Mouse (Mus musculus) cerebellum, adult (tissue): Measurements from ENCODE around the gene Slc25a10.
A peak's percentile ranks its signal among the peaks of the same experiment; 100 is the strongest.

Experiments used
- ATAC-seq: cut with Nextera tagmentation; 2 replicates; pipeline ENCODE4 v1.9.2; 2017; ENCODE audit warnings: mild to moderate bottlenecking, moderate library complexity, mixed read lengths; ENCODE audit not compliant: insufficient number of reproducible peaks, low FRiP score, low TSS enrichment

Slc25a10 gene

GRCm38 (mm10) chr11:120483448-120483934 is 8.1 kb upstream of the Slc25a10 start:
- no peak for ATAC-seq

DNA sequence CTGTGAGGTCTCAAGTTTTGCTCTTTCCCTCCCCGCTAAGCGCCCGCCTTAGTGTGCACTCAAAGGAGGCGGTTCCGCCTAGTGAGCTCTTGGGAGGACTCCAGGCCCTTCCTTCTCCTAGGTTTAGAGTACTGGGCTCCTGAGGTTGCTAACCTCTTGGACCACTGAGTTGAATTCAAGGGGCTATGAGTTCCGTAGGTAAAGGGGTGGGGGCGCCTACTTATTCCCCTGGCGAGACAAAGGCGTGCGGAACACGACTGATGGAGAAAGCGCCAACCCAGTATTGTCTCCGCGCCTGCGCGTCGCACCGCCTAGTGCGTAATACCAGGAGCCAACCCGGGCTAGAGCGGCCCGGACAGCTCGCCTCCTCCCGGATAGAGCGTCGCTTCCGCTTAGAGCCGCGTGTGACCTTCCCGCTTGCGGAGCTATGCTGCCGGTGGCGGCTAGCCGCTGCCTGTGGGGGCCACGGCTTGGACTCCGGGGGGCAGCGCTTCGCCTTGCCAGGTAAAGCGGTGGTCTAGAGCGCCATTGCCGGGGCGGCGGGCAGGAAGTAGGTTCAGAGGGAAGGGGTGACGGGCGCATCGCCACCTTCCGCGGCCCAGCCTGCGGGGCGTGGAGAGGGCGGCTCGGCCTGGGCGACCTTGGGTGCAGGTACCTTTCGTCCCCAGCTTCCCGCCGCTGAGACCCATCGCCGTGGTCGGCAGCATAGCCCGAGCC is 7.2 kb upstream of the Slc25a10 start, which contains the start of gene Mrpl12:
Gene Mrpl12 (plus strand): TSS at position 349 of the 717 bp plus-strand sequence.
- ATAC-seq = peak; percentile 86

GRCm38 (mm10) chr11:120485251-120485650 is 6.4 kb upstream of the Slc25a10 start:
- ATAC-seq = no peak

- ATAC-seq = no peak
These were observed 3.1 kb upstream of the Slc25a10 start for GRCm38 (mm10) chr11:120488516-120488915.

GRCm38 (mm10) chr11:120489054-120489761 is 2.4 kb upstream of the Slc25a10 start:
- 0 out of 2 replicates have a peak, but pooled peaks have one; percentile 28 for ATAC-seq

DNA sequence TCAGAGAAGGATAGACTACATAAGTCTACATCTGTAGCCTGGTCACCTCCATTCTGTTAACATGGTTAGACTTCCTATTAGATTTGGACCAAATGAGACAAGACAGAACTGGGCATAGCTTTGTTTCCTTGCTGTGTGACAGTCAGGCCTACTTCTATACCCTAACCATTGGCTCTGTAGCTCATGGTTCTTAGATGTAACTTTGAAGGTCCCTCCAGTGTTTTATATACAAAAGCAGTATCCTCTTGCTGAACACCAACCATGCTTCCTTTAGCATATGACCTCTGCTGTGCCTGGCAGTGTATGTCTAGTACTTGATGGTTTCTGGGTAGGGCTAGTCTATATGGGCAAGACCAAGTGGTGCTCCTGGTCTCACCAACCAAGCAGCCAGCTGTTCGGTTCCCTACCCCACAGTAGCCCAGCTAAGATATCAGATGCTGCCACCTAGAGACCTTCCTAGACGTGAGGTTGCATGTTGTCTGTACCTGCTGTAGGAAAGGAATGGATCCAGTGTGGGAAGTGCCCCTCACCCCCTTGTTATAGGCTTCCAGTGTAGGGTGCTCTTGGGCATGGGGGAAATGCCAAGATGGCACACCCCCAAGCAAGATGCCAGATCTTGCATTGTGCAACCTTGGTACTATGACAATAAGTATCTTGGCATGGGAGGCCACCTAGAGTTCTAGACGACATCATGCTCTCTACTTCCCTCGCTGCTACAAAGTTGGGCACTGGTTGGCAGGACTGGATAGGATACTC is 1.2 kb upstream of the Slc25a10 start:
- no peak for ATAC-seq

DNA sequence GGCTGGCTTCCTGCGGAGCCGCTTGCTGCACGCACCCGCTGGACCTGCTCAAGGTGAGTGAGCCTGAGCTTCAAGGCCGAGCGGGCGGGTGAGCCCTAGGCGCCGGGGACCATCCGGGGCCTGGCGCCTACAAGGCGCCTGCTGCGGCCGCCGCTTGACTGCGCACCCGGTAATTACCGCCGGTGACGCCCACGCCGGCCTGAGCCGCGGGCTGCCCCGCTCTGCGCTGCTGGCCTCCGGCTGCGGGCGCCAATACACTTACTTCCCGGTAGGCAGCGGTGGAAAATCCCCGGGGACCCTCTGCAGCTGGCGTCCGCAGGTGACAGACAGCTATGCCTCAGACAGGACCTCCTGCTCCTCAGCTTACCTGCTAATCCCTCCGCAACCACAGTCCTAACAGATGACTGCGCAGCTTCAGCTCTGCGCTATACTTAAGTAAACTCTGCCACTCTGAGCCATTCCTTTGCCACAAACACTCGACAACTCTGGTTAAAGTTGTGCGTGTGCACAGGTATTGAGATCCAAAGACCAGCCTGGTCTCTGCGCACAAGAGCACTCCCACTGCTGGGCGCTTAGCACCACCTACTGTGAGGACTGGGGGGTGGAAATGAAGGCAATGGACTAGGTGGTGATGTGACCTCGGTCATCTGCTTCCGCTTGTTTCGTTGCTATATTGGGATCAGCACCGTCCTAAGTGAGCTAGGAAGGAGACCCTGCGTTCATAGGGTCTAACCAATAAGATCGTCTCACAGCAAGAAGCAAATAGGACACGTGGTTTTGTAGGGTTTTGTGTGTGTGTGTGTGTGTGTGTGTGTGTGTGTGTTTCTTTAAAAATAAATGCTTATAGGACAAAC is 611 bp downstream of the Slc25a10 start:
- ATAC-seq = peak; percentile 33; the same call in 1 of the 2 replicates

DNA sequence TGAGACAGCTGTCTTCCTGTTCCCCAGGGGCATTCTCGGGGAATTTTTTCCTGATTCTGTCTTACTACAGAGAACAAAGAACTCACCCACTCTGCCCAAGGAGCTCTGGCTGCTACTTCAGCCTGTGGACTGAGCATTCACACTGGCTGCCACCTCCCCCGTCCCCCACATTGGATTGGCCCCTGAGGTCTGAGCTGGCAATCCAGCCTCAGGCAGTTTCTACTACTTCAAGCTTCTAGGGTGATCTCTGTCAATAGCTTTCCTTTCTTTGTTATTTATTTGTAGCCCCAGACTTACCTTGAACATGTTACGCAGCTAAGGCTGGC is 1.2 kb downstream of the Slc25a10 start:
- ATAC-seq = no peak

DNA sequence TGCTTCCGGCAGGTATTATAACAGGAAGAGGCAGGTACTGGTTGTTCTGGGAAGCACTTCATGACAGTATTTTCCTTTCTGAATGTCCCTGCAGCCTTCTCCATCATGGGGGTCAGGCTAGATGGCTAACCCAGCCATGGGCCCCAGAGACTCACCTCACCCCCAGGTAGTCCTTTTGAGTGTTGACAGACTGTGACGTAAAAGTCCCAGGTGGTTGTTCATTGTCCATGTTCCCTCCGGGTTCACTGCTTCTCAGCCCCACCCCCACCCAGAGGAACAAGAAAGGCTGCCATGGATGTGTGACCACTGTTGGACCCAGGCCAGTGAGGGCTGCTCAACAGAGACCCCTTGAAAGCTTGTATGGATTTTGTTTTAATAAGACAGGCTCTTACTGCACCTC is 1.7 kb downstream of the Slc25a10 start:
- ATAC-seq = no peak

GRCm38 (mm10) chr11:120493911-120494310 is 2.3 kb downstream of the Slc25a10 start:
- no peak for ATAC-seq

DNA sequence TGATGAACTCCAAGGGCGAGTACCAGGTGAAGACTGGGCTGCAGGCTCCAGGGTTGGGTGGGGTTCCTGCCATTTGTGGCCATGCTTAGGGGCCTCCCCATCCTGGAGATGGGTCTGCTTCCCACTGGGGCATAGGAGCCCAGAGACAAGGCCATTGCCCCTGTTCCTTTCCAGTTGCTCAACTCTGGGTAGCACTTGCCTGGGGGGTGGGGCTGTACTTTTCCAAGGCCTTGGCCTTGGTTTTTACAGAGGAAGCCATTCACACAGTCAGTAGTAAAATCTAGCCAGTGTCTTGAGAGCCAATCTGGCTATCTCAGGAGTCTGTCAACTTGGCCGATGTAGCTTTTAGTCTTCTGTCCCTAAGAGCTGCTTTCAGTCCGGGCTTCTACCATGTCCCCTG is 5.8 kb downstream of the Slc25a10 start:
- no peak for ATAC-seq

DNA sequence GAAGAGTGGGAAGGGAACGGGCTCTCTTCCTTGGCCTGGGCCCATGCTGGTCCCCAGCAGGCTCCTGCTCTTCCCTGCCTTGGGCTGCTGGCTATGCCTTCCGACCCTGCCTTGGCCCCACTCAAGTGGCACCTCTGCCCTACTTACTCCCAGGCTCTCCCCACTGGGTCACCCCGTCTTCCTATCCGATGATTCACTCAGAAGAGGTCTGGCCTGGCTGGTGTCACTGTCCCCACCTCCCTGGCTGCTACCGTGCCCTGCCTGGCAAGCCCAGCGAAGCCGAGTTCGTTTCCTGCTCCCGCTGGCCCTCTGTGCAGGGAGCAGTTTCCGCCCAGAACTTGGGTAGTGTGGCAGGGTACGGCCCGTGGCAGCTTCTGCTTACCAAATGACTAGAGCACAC is 6.6 kb downstream of the Slc25a10 start:
- ATAC-seq = no peak

DNA sequence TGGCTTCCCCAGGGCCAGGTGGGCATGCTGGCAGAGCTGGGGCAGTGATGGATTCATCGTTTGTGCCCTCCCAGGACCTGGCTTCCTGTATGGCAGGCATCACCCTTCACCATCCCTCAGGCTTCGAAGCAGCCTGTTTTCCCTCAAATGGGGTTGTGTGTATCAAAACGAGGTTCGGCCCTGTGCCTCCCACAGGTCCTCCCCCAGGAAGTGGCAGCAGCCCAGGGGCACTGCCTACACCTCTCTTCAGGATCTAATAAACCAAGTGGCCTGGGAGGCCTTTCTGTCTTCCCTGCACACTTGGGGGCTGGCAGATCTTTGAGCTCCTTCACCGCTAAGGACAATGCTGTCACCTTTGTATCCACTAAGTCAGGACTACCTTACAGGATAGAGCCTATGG is 7.3 kb downstream of the Slc25a10 start:
- ATAC-seq = no peak

DNA sequence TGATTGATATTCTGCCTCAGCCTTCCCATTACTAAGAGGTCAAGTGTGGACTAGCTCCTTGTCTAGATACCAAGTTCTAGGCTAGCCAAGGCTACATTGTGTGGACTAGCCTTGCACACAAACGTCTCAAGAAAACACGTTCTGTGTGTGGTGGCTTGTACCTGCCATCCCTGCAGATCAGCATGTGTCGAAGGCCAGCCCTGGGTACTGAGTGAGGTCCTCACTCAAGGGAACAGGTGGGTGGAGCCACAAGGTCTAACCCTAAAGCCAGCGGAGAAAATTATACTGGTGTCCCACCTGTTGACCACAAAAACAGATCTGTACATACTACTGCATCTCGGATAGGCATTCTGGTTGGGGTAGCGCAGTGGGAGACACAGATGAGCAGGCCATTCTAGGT is 8.3 kb downstream of the Slc25a10 start:
- no peak for ATAC-seq

DNA sequence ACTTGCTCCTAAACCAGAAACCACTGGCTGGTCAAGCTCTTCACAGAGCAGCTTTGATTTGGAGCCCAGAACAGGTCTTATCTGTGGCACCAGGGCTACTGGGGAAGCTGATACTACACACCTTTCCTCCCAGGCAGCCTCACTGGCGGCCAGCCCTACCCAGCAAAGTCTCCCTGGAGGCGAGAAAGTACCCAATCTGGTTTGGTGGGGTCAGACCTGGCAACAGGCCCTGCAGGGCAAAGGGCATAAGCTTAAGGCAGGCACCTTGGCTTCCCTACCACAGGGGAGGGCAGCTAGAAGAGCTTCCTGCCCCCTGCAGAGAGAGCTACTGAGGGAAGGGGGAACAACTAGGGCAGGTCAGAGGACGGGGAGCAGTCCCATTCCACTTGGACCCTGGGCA is 8.7 kb downstream of the Slc25a10 start:
- ATAC-seq = no peak

DNA sequence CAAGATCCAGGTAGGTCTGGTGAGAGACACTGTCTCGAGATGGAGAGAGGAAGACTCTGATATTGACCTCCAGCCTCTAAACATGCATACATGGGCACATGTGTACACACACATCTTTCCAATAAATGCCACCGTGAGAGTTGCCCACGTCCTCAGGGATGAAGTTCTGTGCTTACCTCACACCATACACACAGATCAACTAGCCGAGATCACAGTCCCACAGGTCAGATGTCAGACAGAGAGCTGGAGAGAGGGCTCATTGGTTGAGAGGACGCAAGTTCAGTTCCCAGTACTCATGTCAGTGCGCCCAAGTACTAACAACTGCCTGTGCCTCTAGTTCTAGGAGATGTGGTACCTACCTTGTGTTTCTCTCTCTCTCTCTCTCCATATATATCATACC is 9.4 kb downstream of the Slc25a10 start:
- ATAC-seq = no peak

DNA sequence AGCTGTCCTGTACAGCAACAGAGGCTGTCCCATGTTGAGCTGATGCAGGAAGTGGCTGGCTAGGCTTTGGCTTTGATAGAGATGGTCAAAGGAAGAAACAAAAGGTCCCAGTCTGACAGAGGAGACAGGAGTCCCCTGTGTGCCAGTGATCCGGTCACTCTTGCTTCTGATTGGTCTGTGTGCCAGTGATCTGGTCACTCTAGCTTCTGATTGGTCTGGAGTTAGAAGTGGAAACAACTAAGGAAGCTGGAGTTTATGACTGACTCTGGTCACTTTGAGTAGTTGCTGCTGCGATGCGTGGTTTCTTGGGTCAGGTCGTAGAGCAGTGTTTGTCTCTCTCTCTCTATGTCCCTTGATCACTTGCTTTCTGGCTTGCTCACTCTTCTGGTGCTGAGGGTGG is 10.1 kb downstream of the Slc25a10 start:
- ATAC-seq = no peak

DNA sequence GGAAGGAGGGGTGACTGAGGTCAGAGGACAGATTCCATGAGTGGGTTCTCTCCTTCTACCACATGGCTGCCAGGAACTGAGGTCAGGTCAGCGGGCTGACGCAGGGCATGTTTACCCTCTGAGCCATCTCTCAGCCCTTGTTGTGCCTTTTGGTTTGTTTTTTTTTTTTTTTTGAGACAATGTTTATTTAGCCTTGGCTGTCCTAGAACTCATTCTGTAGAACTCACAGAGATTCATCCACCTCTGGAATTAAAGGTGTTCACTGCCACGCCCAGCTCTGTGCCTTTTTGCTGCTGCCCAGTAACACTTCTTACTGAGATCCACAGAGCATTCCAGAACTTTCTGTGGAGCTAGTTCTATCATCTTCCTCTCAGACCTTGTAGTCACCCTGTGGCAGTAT is 14.0 kb downstream of the Slc25a10 start:
- ATAC-seq = no peak

- ATAC-seq = no peak; the same call in 1 of the 2 replicates
These were observed 15.3 kb downstream of the Slc25a10 start for GRCm38 (mm10) chr11:120506899-120507298.

DNA sequence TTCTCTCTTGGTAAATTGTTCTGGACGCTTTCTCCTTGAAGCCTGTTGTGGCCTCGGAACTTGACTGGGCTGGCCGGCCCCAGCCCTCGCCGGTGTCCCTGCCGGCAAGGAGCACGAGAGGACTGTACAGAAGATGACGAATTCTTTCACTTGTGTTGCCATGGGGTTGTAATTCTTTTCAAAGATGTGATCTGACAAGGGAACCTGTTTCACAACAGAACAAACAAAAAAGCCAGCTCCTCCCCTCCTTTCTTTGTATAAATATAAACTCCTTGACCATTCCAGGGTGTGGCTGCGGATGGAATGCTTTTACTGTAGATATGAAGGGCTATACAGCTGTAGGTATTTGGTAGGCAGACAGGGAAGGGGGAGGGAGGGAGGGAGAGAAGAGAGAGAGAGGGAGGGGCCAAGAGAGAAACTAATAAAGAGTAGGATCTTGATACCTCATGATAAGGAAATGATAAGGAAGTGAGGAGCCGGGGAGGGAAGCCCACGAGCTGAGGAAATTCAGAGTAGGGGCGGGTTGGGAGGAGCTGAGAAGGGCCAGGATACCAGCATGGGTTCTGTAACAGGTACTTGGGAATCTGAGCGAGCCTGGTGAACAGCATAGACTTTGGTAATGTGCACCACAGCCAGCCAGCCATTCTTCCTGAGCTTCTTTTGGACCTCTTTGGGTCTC is 16.1 kb downstream of the Slc25a10 start:
- no peak for ATAC-seq
